14 mouse cellular contexts compared by ENCODE assay signal in genomic region chr17:83924259-83924922, GRCm38 (mm10).
"Had no signal": no experiment of that assay in that cellular context is flagged by ENCODE, and none has a peak within 500 bp of the region (broad histone marks: within the 10 kb centered on the region; RNA-seq: fewer than 3 reads in every experiment).

No protein-coding gene starts in this region.

- H3K4me1 ChIP-seq: neural tube, embryonic 15.5 days had no signal

- H3K27ac ChIP-seq: kidney, embryonic 15.5 days; liver, embryonic 15.5 days; lung, embryonic 15.5 days; midbrain, embryonic 10.5 days; neural tube, embryonic 15.5 days had no signal

- H3K9ac ChIP-seq: kidney, embryonic 15.5 days; liver, embryonic 15.5 days; lung, embryonic 15.5 days; neural tube, embryonic 15.5 days had no signal

- H3K4me3 ChIP-seq: kidney, embryonic 15.5 days; liver, embryonic 15.5 days; lung, embryonic 15.5 days; midbrain, embryonic 10.5 days; myocyte; neural tube, embryonic 15.5 days had no signal

- H3K36me3 ChIP-seq: kidney, embryonic 15.5 days; liver, embryonic 15.5 days; lung, embryonic 15.5 days; midbrain, embryonic 10.5 days; neural tube, embryonic 15.5 days had no signal

- H3K27me3 ChIP-seq: kidney, embryonic 15.5 days; liver, embryonic 15.5 days; lung, embryonic 15.5 days; neural tube, embryonic 15.5 days had no signal

- H3K4me2 ChIP-seq: kidney, embryonic 15.5 days; liver, embryonic 11.5 days; liver, embryonic 15.5 days; lung, embryonic 15.5 days; neural tube, embryonic 15.5 days had no signal

- H3K9me3 ChIP-seq: kidney, embryonic 15.5 days; liver, embryonic 15.5 days; lung, embryonic 15.5 days; midbrain, embryonic 10.5 days; neural tube, embryonic 15.5 days had no signal

- DNase-seq: kidney, adult 11 months; kidney, postnatal 14 days; left cerebral cortex, postnatal 4 days; midbrain, embryonic 14.5 days; right cerebral cortex, adult 18-20 months; right cerebral cortex, postnatal 25 days; thymus, postnatal 14 days had no signal
